Mouse (Mus musculus): ENCODE measurements around the gene Gramd1b.

DNA sequence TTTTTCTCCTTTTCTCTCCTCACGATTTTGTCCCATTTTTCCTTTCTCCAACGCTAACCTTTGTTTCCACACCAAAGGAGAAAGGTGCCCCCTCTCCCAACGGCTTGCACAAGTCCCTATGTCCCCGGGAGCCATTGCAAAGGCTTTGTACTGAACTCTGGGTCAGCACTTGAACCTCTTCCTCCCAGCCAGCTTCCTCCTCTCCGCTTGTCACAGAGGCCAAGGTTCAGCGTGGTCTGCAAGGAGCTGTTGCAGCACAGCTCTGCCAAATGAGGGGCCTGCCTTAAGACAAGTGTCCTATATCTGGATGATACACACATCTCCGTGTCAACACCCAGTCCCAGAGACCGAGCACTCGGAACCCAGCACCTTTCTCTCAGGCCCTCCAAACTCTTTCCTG is 130.3 kb downstream of the Gramd1b start:
- TF ChIP-seq EP300 (IDR thresholded peaks at IDR 0.05): no peak
- TF ChIP-seq CTCF (IDR thresholded peaks at IDR 0.05): no peak
